Mouse (Mus musculus): ENCODE measurements around the gene Pim1. TPM values are rescaled to one million over a fixed set of nuclear protein-coding genes. Genes with fewer than 3 reads are reported as not detected.
A peak's percentile ranks its signal among the peaks of the same experiment; 100 is the strongest.
"Not testable (repeated sequence)": the region's sequence is repeated elsewhere in the genome, so short reads cannot be mapped to it uniquely, and the experiment has no call there.

Gene Pim1
- polyA plus RNA-seq, 1 experiment from 2014 or later = 16.0 TPM

GRCm38 (mm10) chr17:29508927-29509608 is 18.5 kb downstream of the Pim1 start:
- Histone ChIP-seq H3K9me3 (ENCODE audit: low read depth, low read length) (no peaks in the 10 kb centered on the region), H3K4me3 (ENCODE audit: low read depth, low read length) (no peak overlapping the region), H3K36me3 (ENCODE audit: insufficient read depth) (no peaks in the 10 kb centered on the region), H3K4me2 (no peak overlapping the region), H3K27ac (ENCODE audit: low read depth) (no peak overlapping the region), H3K4me1 (ENCODE audit: insufficient read depth) (no peaks in the 10 kb centered on the region), H3K9ac (no peak overlapping the region), H3K27me3 (ENCODE audit: insufficient read depth, low read length) (no peaks in the 10 kb centered on the region)
- no peak for ATAC-seq (ENCODE audit: insufficient read depth)
- TF ChIP-seq CTCF (IDR thresholded peaks at IDR 0.05; ENCODE audit: low read depth) = no peak
- WGBS = 65% methylated on average over 12 of the region's 12 CpGs
- no peak for DNase-seq

DNA sequence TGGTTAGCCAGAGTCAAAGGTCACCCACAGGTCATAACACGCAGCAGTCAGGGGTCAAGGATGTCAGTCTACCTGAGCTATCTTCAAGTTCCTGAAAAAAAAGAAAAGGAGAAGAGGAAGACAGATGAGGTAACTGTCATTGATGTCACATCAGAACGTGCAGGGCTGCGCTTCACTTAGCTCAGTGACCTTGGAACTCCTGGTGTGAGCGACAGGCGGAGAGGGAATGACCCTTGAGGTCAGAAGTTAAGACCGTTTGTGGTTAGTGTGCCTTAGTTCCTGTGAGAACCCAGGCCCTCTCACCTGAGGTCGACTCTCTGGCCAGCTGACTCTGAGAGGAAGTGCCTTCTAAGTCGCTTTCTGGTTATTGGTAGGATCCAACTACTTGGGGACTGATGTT is 20.1 kb downstream of the Pim1 start:
- H3K27ac ChIP-seq (ENCODE audit: low read depth) = no peak overlapping the region
- no peaks in the 10 kb centered on the region for H3K27me3 ChIP-seq (ENCODE audit: insufficient read depth, low read length)
- H3K9ac ChIP-seq = no peak overlapping the region
- ATAC-seq (ENCODE audit: insufficient read depth) = no peak
- DNase-seq = no peak
- no peaks in the 10 kb centered on the region for H3K4me1 ChIP-seq (ENCODE audit: insufficient read depth)
- no peak overlapping the region for H3K4me2 ChIP-seq
- no peak for TF ChIP-seq CTCF (IDR thresholded peaks at IDR 0.05; ENCODE audit: low read depth)
- 41% methylated on average over 8 of the region's 8 CpGs for WGBS
- no peak overlapping the region for H3K4me3 ChIP-seq (ENCODE audit: low read depth, low read length)
- no peaks in the 10 kb centered on the region for H3K36me3 ChIP-seq (ENCODE audit: insufficient read depth)
- H3K9me3 ChIP-seq (ENCODE audit: low read depth, low read length) = no peaks in the 10 kb centered on the region

- peak; percentile 79 for DNase-seq
- H3K9ac ChIP-seq = no peak overlapping the region
Measured at GRCm38 (mm10) chr17:29513044-29513730, 22.6 kb downstream of the Pim1 start.

DNA sequence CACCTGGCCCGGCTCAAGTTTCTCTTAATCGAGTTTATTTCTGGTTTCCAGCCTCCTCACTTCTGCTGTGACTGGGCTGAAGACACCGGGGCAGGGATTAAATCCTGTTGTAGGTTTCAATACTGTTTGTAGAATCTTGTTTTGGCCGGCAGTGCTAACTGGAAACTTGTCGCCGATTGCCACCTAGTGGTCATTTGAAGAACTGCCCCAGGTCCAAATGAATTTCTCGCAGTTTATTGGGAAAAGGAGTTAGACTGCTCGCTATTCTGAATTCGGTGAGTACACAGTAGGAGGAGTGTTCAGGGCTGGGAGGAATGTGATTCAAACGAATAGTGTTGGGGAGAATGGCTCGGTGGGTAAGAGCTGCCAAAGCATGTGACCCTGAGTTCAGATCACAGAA is 23.9 kb downstream of the Pim1 start:
- H3K9ac ChIP-seq = no peak overlapping the region
- no peak overlapping the region for H3K4me2 ChIP-seq
- TF ChIP-seq CTCF (IDR thresholded peaks at IDR 0.05; ENCODE audit: low read depth) = peak; percentile 94
- H3K4me1 ChIP-seq (ENCODE audit: insufficient read depth) = no peaks in the 10 kb centered on the region
- H3K4me3 ChIP-seq (ENCODE audit: low read depth, low read length) = no peak overlapping the region
- 1% methylated on average over 11 of the region's 11 CpGs for WGBS
- DNase-seq (peak; percentile 95), ATAC-seq (ENCODE audit: insufficient read depth) (peak; percentile 52; the same call in 1 of the 2 replicates)
- no peak overlapping the region for H3K27ac ChIP-seq (ENCODE audit: low read depth)
- no peaks in the 10 kb centered on the region for H3K9me3 ChIP-seq (ENCODE audit: low read depth, low read length)
- no peaks in the 10 kb centered on the region for H3K36me3 ChIP-seq (ENCODE audit: insufficient read depth)
- no peaks in the 10 kb centered on the region for H3K27me3 ChIP-seq (ENCODE audit: insufficient read depth, low read length)

More at GRCm38 (mm10) chr17:29513044-29513730, 22.6 kb downstream of the Pim1 start:
- H3K9me3 ChIP-seq (ENCODE audit: low read depth, low read length) = no peaks in the 10 kb centered on the region
- WGBS = 26% methylated on average over 13 of the region's 13 CpGs
- H3K4me3 ChIP-seq (ENCODE audit: low read depth, low read length) = no peak overlapping the region
- TF ChIP-seq CTCF (IDR thresholded peaks at IDR 0.05; ENCODE audit: low read depth) = peak; percentile 75
- H3K4me1 ChIP-seq (ENCODE audit: insufficient read depth) = no peaks in the 10 kb centered on the region
- no peaks in the 10 kb centered on the region for H3K36me3 ChIP-seq (ENCODE audit: insufficient read depth)
- peak; percentile 81 for ATAC-seq (ENCODE audit: insufficient read depth)
- no peak overlapping the region for H3K27ac ChIP-seq (ENCODE audit: low read depth)
- H3K4me2 ChIP-seq = no peak overlapping the region
- no peaks in the 10 kb centered on the region for H3K27me3 ChIP-seq (ENCODE audit: insufficient read depth, low read length)

DNA sequence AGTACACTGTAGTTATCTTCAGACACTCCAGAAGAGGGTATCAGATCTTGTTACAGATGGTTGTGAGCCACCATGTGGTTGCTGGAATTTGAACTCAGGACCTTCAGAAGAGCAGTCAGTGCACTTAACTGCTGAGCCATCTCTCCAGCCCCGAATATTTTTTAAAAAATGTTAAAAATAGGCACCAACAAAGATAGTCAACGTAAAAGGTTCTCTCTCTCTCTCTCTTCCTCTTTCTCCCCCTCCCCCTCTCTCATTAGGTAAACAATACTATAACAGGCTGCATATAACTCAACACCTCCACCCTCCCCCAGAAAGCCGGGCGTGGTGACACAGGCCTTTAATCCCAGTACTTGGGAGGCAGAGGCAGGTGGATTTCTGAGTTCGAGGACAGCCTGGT is 28.1 kb downstream of the Pim1 start:
- H3K27ac ChIP-seq (ENCODE audit: low read depth); H3K4me2 ChIP-seq; H3K4me1 ChIP-seq (ENCODE audit: insufficient read depth); ATAC-seq (ENCODE audit: insufficient read depth); H3K4me3 ChIP-seq (ENCODE audit: low read depth, low read length); H3K27me3 ChIP-seq (ENCODE audit: insufficient read depth, low read length); DNase-seq; H3K36me3 ChIP-seq (ENCODE audit: insufficient read depth); H3K9me3 ChIP-seq (ENCODE audit: low read depth, low read length); H3K9ac ChIP-seq: not testable (repeated sequence)
- WGBS = 80% methylated on average over 5 of the region's 5 CpGs

DNA sequence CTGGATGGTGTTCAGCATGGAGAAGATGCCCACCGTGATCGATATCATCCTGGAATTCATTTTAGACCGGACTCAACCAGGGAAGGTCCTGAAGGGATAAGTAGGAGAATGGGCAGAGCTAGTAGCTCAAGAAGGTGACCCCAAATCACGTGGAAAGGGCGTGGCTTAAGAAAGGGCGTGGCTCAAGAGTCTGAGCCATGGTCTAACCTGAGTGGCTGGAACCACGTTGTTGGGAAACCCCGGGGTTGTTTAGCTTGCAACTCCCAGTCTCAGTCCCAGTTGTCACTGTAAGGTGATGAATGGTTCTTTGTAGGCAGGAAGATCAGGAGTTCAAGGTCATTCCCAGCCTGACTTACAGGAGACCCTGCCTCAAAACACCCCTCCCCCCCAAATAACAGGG is 29.2 kb downstream of the Pim1 start:
- Histone ChIP-seq H3K4me3 (ENCODE audit: low read depth, low read length) (no peak overlapping the region), H3K4me2 (no peak overlapping the region), H3K4me1 (ENCODE audit: insufficient read depth) (no peaks in the 10 kb centered on the region), H3K9me3 (ENCODE audit: low read depth, low read length) (no peaks in the 10 kb centered on the region), H3K27ac (ENCODE audit: low read depth) (no peak overlapping the region), H3K9ac (no peak overlapping the region), H3K36me3 (ENCODE audit: insufficient read depth) (no peaks in the 10 kb centered on the region), H3K27me3 (ENCODE audit: insufficient read depth, low read length) (no peaks in the 10 kb centered on the region)
- DNase-seq (no peak), ATAC-seq (ENCODE audit: insufficient read depth) (no peak)
- no peak for TF ChIP-seq CTCF (IDR thresholded peaks at IDR 0.05; ENCODE audit: low read depth)
- WGBS = 67% methylated on average over 8 of the region's 8 CpGs

- H3K4me1 ChIP-seq (ENCODE audit: insufficient read depth) = no peaks in the 10 kb centered on the region
- peaks cover 3% of the 10 kb centered on the region; the same call in 1 of the 2 replicates for H3K9me3 ChIP-seq (ENCODE audit: low read depth, low read length)
- H3K9ac ChIP-seq = no peak overlapping the region
- TF ChIP-seq CTCF (IDR thresholded peaks at IDR 0.05; ENCODE audit: low read depth) = 0 out of 2 replicates have a peak, but pooled peaks have one; percentile 4
- no peak for ATAC-seq (ENCODE audit: insufficient read depth)
- H3K4me3 ChIP-seq (ENCODE audit: low read depth, low read length) = no peak overlapping the region
- no peak overlapping the region for H3K4me2 ChIP-seq
- no peaks in the 10 kb centered on the region for H3K36me3 ChIP-seq (ENCODE audit: insufficient read depth)
- H3K27ac ChIP-seq (ENCODE audit: low read depth) = no peak overlapping the region
- H3K27me3 ChIP-seq (ENCODE audit: insufficient read depth, low read length) = no peaks in the 10 kb centered on the region
- DNase-seq = no peak
- 81% methylated on average over 2 of the region's 2 CpGs for WGBS
Measured at GRCm38 (mm10) chr17:29525613-29526012, 35.1 kb downstream of the Pim1 start.

Data from lung, embryonic 14.5 days (tissue).